21 mouse cellular contexts compared by ENCODE assay signal in the genomic region with DNA sequence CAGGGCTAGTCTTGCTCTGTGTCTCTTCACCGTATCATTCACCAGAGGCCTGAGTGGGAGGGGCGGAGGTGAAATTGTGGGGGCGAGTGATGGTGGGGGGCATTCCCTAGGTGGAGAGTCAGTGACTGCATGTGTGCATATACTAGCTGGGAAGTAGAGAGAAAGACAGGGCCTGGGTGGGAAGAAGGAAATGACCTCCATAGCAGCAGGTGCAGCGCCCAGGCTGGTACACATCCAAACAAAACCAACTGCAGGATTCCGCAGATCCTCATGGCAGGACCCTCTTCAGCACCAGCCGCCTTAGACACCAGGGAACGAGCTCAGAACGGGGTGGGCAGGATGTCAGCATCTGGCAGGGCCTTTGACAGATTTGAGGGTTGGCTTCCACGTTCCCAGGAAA. TPM values are rescaled to one million over a fixed set of nuclear protein-coding genes. Genes with fewer than 3 reads are reported as not detected.
A peak's percentile ranks its signal among the peaks of the same experiment; 100 is the strongest.
DNase-seq lines count a peak whose midpoint lies in the region; ATAC-seq and TF ChIP-seq lines count a peak whose summit lies in the region.
"Had no signal": no experiment of that assay in that cellular context is flagged by ENCODE, and none has a peak within 500 bp of the region (broad histone marks: within the 10 kb centered on the region; RNA-seq: fewer than 3 reads in every experiment).

No protein-coding gene starts in this region.

- no peak overlapping the region for H3K4me2 ChIP-seq in heart, embryonic 15.5 days
- H3K4me2 ChIP-seq in kidney, embryonic 15.5 days, result no peak overlapping the region
- H3K4me2 ChIP-seq in kidney, embryonic 14.5 days (replicated peaks; ENCODE audit: low read depth, low read length), result no peak overlapping the region
- H3K4me2 ChIP-seq in midbrain, embryonic 14.5 days (ENCODE audit: low read length), result no peak overlapping the region
- no peak overlapping the region for H3K4me2 ChIP-seq in midbrain, postnatal 0 days (ENCODE audit: low read depth, low read length, poor library complexity, severe bottlenecking)
- 0 out of 2 replicates have a peak overlapping the region, but pooled peaks have one; percentile 3 for H3K4me2 ChIP-seq in neural tube, embryonic 12.5 days (replicated peaks)
- H3K4me2 ChIP-seq: embryonic facial prominence, embryonic 15.5 days had no signal

- no peak overlapping the region for H3K4me3 ChIP-seq in heart, embryonic 15.5 days
- H3K4me3 ChIP-seq in kidney, embryonic 15.5 days (replicated peaks), result no peak overlapping the region
- no peak overlapping the region for H3K4me3 ChIP-seq in kidney, embryonic 14.5 days (ENCODE audit: low read length)
- H3K4me3 ChIP-seq in midbrain, embryonic 14.5 days (replicated peaks; ENCODE audit: low read depth, low read length), result no peak overlapping the region
- no peak overlapping the region for H3K4me3 ChIP-seq in midbrain, postnatal 0 days (ENCODE audit: low read depth, low read length)
- no peak overlapping the region for H3K4me3 ChIP-seq in neural tube, embryonic 12.5 days
- H3K4me3 ChIP-seq: embryonic facial prominence, embryonic 15.5 days; erythroblast, embryonic 14.5 days; forebrain, embryonic 10.5 days had no signal

- WGBS in heart, embryonic 15.5 days, result 68% methylated on average over 9 of the region's 9 CpGs
- WGBS in kidney, embryonic 15.5 days, result 65% methylated on average over 9 of the region's 9 CpGs
- 65% methylated on average over 9 of the region's 9 CpGs for WGBS in kidney, embryonic 14.5 days
- 50% methylated on average over 9 of the region's 9 CpGs for WGBS in midbrain, embryonic 14.5 days
- WGBS in midbrain, postnatal 0 days, result 51% methylated on average over 9 of the region's 9 CpGs
- WGBS in neural tube, embryonic 12.5 days, result 66% methylated on average over 9 of the region's 9 CpGs

- no peak for ATAC-seq in heart, embryonic 15.5 days (replicated peaks; ENCODE audit: insufficient number of reproducible peaks, insufficient read depth, low FRiP score, low read depth)
- no peak for ATAC-seq in kidney, embryonic 15.5 days (replicated peaks; ENCODE audit: low FRiP score)
- ATAC-seq in kidney, embryonic 14.5 days (ENCODE audit: low FRiP score, low TSS enrichment), result no peak
- no peak for ATAC-seq in midbrain, embryonic 14.5 days (ENCODE audit: low FRiP score, low TSS enrichment)
- no peak for ATAC-seq in midbrain, postnatal 0 days (ENCODE audit: low FRiP score)
- no peak for ATAC-seq in neural tube, embryonic 12.5 days (ENCODE audit: low FRiP score, low read depth)
- ATAC-seq: activated CD4-positive, CD25-positive, alpha-beta regulatory T cell, adult 4 months; forebrain, embryonic 14.5 days; intestine, embryonic 16.5 days; Patski had no signal

- TF ChIP-seq CTCF in midbrain, postnatal 0 days (IDR thresholded peaks at IDR 0.05), result no peak

- no peak overlapping the region for H3K9ac ChIP-seq in heart, embryonic 15.5 days
- no peak overlapping the region for H3K9ac ChIP-seq in kidney, embryonic 15.5 days
- H3K9ac ChIP-seq in kidney, embryonic 14.5 days (ENCODE audit: low read depth, low read length), result no peak overlapping the region
- H3K9ac ChIP-seq in midbrain, embryonic 14.5 days (replicated peaks; ENCODE audit: low read length), result no peak overlapping the region
- no peak overlapping the region for H3K9ac ChIP-seq in midbrain, postnatal 0 days (replicated peaks; ENCODE audit: low read length, poor library complexity, severe bottlenecking)
- H3K9ac ChIP-seq in neural tube, embryonic 12.5 days, result no peak overlapping the region
- H3K9ac ChIP-seq: embryonic facial prominence, embryonic 15.5 days had no signal

- H3K27ac ChIP-seq in heart, embryonic 15.5 days, result 0 out of 2 replicates have a peak overlapping the region, but pooled peaks have one; percentile 94
- 0 out of 2 replicates have a peak overlapping the region, but pooled peaks have one; percentile 87 for H3K27ac ChIP-seq in kidney, embryonic 15.5 days
- H3K27ac ChIP-seq in kidney, embryonic 14.5 days (ENCODE audit: low read depth, low read length), result no peak overlapping the region
- H3K27ac ChIP-seq in midbrain, embryonic 14.5 days (replicated peaks; ENCODE audit: low read depth, low read length), result 0 out of 2 replicates have a peak overlapping the region, but pooled peaks have one; percentile 5
- H3K27ac ChIP-seq in midbrain, postnatal 0 days (ENCODE audit: low read depth, low read length), result no peak overlapping the region
- no peak overlapping the region for H3K27ac ChIP-seq in neural tube, embryonic 12.5 days
- H3K27ac ChIP-seq: embryonic facial prominence, embryonic 15.5 days; forebrain, embryonic 10.5 days had no signal

- H3K27me3 ChIP-seq in heart, embryonic 15.5 days, result no peaks in the 10 kb centered on the region
- no peaks in the 10 kb centered on the region for H3K27me3 ChIP-seq in kidney, embryonic 15.5 days
- no peaks in the 10 kb centered on the region for H3K27me3 ChIP-seq in kidney, embryonic 14.5 days (ENCODE audit: control insufficient read depth, insufficient read depth, low read length)
- no peaks in the 10 kb centered on the region for H3K27me3 ChIP-seq in midbrain, embryonic 14.5 days (ENCODE audit: control insufficient read depth, insufficient read depth, low read length)
- no peaks in the 10 kb centered on the region for H3K27me3 ChIP-seq in midbrain, postnatal 0 days (ENCODE audit: insufficient read depth, low read length)
- H3K27me3 ChIP-seq in neural tube, embryonic 12.5 days (replicated peaks), result no peaks in the 10 kb centered on the region
- H3K27me3 ChIP-seq: CH12.LX; embryonic facial prominence, embryonic 15.5 days; Patski had no signal

- DNase-seq in heart, postnatal 4 days, result no peak
- no peak for DNase-seq in midbrain, embryonic 14.5 days
- DNase-seq in midbrain, postnatal 0 days (ENCODE audit: low spot score), result no peak
- DNase-seq: adrenal gland, postnatal 25 days; cerebellum, adult 18-20 months; cerebellum, adult 9-11 months; cerebellum, postnatal 36 days; gastrocnemius, postnatal 36 days had no signal

- H3K36me3 ChIP-seq in heart, embryonic 15.5 days, result no peaks in the 10 kb centered on the region
- peaks cover 3% of the 10 kb centered on the region for H3K36me3 ChIP-seq in kidney, embryonic 15.5 days
- peaks cover 2% of the 10 kb centered on the region; the same call in 1 of the 2 replicates for H3K36me3 ChIP-seq in kidney, embryonic 14.5 days (ENCODE audit: control insufficient read depth, insufficient read depth, low read length)
- peaks cover 1% of the 10 kb centered on the region; the same call in 1 of the 2 replicates for H3K36me3 ChIP-seq in midbrain, embryonic 14.5 days (ENCODE audit: control insufficient read depth, insufficient read depth, low read length)
- no peaks in the 10 kb centered on the region for H3K36me3 ChIP-seq in midbrain, postnatal 0 days (ENCODE audit: insufficient read depth, low read length)
- peaks cover 3% of the 10 kb centered on the region; the same call in 1 of the 2 replicates for H3K36me3 ChIP-seq in neural tube, embryonic 12.5 days

- H3K4me1 ChIP-seq in heart, embryonic 15.5 days (replicated peaks), result peaks cover 59% of the 10 kb centered on the region
- peaks cover 69% of the 10 kb centered on the region for H3K4me1 ChIP-seq in kidney, embryonic 15.5 days
- peaks cover 42% of the 10 kb centered on the region for H3K4me1 ChIP-seq in kidney, embryonic 14.5 days (ENCODE audit: control insufficient read depth, insufficient read depth, low read length)
- H3K4me1 ChIP-seq in midbrain, embryonic 14.5 days (ENCODE audit: control insufficient read depth, insufficient read depth, low read length), result peaks cover 12% of the 10 kb centered on the region
- H3K4me1 ChIP-seq in midbrain, postnatal 0 days (ENCODE audit: insufficient read depth, low read length), result peaks cover 8% of the 10 kb centered on the region; the same call in 1 of the 2 replicates
- peaks cover 27% of the 10 kb centered on the region for H3K4me1 ChIP-seq in neural tube, embryonic 12.5 days

- H3K9me3 ChIP-seq in heart, embryonic 15.5 days (replicated peaks), result no peaks in the 10 kb centered on the region
- no peaks in the 10 kb centered on the region for H3K9me3 ChIP-seq in kidney, embryonic 15.5 days (replicated peaks)
- H3K9me3 ChIP-seq in kidney, embryonic 14.5 days (ENCODE audit: control insufficient read depth, low read length), result no peaks in the 10 kb centered on the region
- no peaks in the 10 kb centered on the region for H3K9me3 ChIP-seq in midbrain, embryonic 14.5 days (ENCODE audit: control insufficient read depth, low read length)
- no peaks in the 10 kb centered on the region for H3K9me3 ChIP-seq in midbrain, postnatal 0 days (ENCODE audit: low read length)
- H3K9me3 ChIP-seq in neural tube, embryonic 12.5 days, result no peaks in the 10 kb centered on the region
- H3K9me3 ChIP-seq: embryonic facial prominence, embryonic 15.5 days; forebrain, embryonic 10.5 days had no signal

RNA-seq across cellular contexts. Expression of a gene that starts 24.8 kb away (rescaled TPM):
- polyA plus RNA-seq in heart, embryonic 15.5 days (2015; fragmentation: Nextera tagmentation; extraction: Ambion mirVana), result 39.9 and 44.4 TPM in 2 replicates
- total RNA-seq in heart, postnatal 4 days (2021), result 100 to 1,000 TPM; 265 to 287 TPM
- 2.9 and 3.0 TPM in 2 replicates for polyA plus RNA-seq in kidney, embryonic 15.5 days (2015; fragmentation: Nextera tagmentation; extraction: Ambion mirVana)
- 2.2 and 3.6 TPM in 2 replicates for polyA plus RNA-seq in kidney, embryonic 14.5 days (2014; fragmentation: Nextera tagmentation; extraction: Ambion mirVana)
- polyA plus RNA-seq in midbrain, embryonic 14.5 days (2014; fragmentation: Nextera tagmentation; extraction: Ambion mirVana), result 0.61 TPM in 2 replicates
- 1.6 and 2.0 TPM in 2 replicates for total RNA-seq in midbrain, postnatal 0 days (2014; rRNA removed)
- polyA plus RNA-seq in midbrain, postnatal 0 days (2015; fragmentation: Nextera tagmentation; extraction: Ambion mirVana), result 0.44 and 0.75 TPM in 2 replicates
- 0.97 and 0.98 TPM in 2 replicates for polyA plus RNA-seq in neural tube, embryonic 12.5 days (2016; fragmentation: Nextera tagmentation; extraction: Ambion mirVana)
- total RNA-seq: hematopoietic stem cell, adult 5-6 weeks had no signal
- polyA plus RNA-seq: erythroblast, embryonic 14.5 days had no signal

RNA-seq across cellular contexts. Expression of a gene that starts 52.1 kb away (rescaled TPM):
- 37.9 and 38.9 TPM in 2 replicates for polyA plus RNA-seq in heart, embryonic 15.5 days (2015; fragmentation: Nextera tagmentation; extraction: Ambion mirVana)
- 10 to 100 TPM; 33.2 to 34.2 TPM for total RNA-seq in heart, postnatal 4 days (2021)
- 74.7 and 75.6 TPM in 2 replicates for polyA plus RNA-seq in kidney, embryonic 15.5 days (2015; fragmentation: Nextera tagmentation; extraction: Ambion mirVana)
- polyA plus RNA-seq in kidney, embryonic 14.5 days (2014; fragmentation: Nextera tagmentation; extraction: Ambion mirVana), result 80.2 and 83.5 TPM in 2 replicates
- polyA plus RNA-seq in midbrain, embryonic 14.5 days (2014; fragmentation: Nextera tagmentation; extraction: Ambion mirVana), result 66.3 and 67.8 TPM in 2 replicates
- total RNA-seq in midbrain, postnatal 0 days (2014; rRNA removed), result 26.1 and 29.3 TPM in 2 replicates
- 39.4 and 45.7 TPM in 2 replicates for polyA plus RNA-seq in midbrain, postnatal 0 days (2015; fragmentation: Nextera tagmentation; extraction: Ambion mirVana)
- 71.1 and 75.8 TPM in 2 replicates for polyA plus RNA-seq in neural tube, embryonic 12.5 days (2016; fragmentation: Nextera tagmentation; extraction: Ambion mirVana)

Comparison
In these comparisons a context has a peak if more than half of its experiments do, and no peak if none do; other contexts are left out.
1. H3K27ac ChIP-seq: peak in heart, embryonic 15.5 days (single experiment), kidney, embryonic 15.5 days (single experiment) and midbrain, embryonic 14.5 days (single experiment); none in kidney, embryonic 14.5 days (single experiment), midbrain, postnatal 0 days (single experiment) and neural tube, embryonic 12.5 days (single experiment).